In the genomic region with DNA sequence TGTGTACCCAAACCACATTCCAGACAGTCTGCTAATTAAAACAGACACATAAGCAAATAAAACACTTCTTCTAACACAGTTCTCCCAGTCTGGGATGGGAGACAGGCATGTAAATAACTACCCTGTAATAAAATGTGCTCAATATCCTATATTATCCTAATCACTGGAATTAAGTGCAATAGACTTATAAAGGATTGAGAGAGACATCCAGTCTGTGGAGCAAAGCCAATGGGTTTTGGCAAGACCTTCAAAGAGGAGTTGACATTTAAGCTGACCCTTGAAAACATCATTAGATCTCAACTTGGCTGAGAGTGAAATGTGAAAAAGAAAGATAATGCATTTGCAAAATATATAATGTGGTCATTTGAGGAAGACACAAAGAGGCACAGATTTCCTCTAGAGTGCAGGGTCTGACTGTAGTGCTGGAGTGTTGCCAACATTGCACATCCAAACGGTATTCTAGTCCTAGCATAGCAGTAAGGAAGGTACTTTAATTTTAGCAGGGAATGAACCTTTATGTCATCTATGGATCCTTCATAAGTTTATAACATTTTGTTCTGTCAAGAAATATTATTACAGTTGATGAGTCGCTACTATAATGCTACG, we compare ENCODE assay signal across 22 mouse cellular contexts.
DNase-seq lines count a peak whose midpoint lies in the region; ATAC-seq lines count a peak whose summit lies in the region.
"Had no signal": no experiment of that assay in that cellular context is flagged by ENCODE, and none has a peak within 500 bp of the region (broad histone marks: within the 10 kb centered on the region; RNA-seq: fewer than 3 reads in every experiment).

No protein-coding gene starts in this region.

- no peaks in the 10 kb centered on the region for H3K9me3 ChIP-seq in embryonic facial prominence, embryonic 14.5 days (ENCODE audit: control insufficient read depth, low read length)
- H3K9me3 ChIP-seq in embryonic facial prominence, embryonic 10.5 days = no peaks in the 10 kb centered on the region
- H3K9me3 ChIP-seq in forebrain, embryonic 16.5 days (ENCODE audit: control insufficient read depth, low read length) = no peaks in the 10 kb centered on the region
- no peaks in the 10 kb centered on the region for H3K9me3 ChIP-seq in intestine, embryonic 15.5 days
- H3K9me3 ChIP-seq: kidney, embryonic 15.5 days; limb, embryonic 12.5 days; liver, embryonic 13.5 days; midbrain, embryonic 10.5 days; neural tube, embryonic 12.5 days had no signal

- no peak for ATAC-seq in embryonic facial prominence, embryonic 14.5 days (ENCODE audit: low read depth)
- peak; percentile 59 for ATAC-seq in forebrain, embryonic 16.5 days
- ATAC-seq in intestine, embryonic 15.5 days = no peak
- ATAC-seq: inflammation-experienced regulatory T-cells, adult 6 months had no signal

- intact Hi-C loops in left cerebral cortex, postnatal 4 days (cut with DNase I) = no loop called here

- no peak overlapping the region for H3K9ac ChIP-seq in embryonic facial prominence, embryonic 14.5 days (ENCODE audit: low read depth, low read length)
- no peak overlapping the region for H3K9ac ChIP-seq in forebrain, embryonic 16.5 days (replicated peaks; ENCODE audit: low read depth, low read length)
- no peak overlapping the region for H3K9ac ChIP-seq in intestine, embryonic 15.5 days
- H3K9ac ChIP-seq: kidney, embryonic 15.5 days; limb, embryonic 12.5 days; liver, embryonic 13.5 days; neural tube, embryonic 12.5 days had no signal

- no peak overlapping the region for H3K4me2 ChIP-seq in embryonic facial prominence, embryonic 14.5 days (ENCODE audit: low read depth, low read length)
- no peak overlapping the region for H3K4me2 ChIP-seq in forebrain, embryonic 16.5 days (ENCODE audit: low read length)
- H3K4me2 ChIP-seq in intestine, embryonic 15.5 days (replicated peaks) = no peak overlapping the region
- H3K4me2 ChIP-seq: heart, embryonic 11.5 days; kidney, embryonic 15.5 days; limb, embryonic 12.5 days; liver, embryonic 13.5 days; neural tube, embryonic 12.5 days had no signal

- peak; percentile 11 for DNase-seq in embryonic facial prominence, embryonic 14.5 days (ENCODE audit: low spot score)
- DNase-seq in embryonic facial prominence, embryonic 10.5 days (ENCODE audit: low spot score) = no peak
- peak; percentile 16 for DNase-seq in left cerebral cortex, postnatal 4 days
- no peak for DNase-seq in left cerebral cortex, adult 8-10 months (ENCODE audit: low spot score in 2 of 2)
- DNase-seq in 416B (ENCODE audit: low read depth) = peak; percentile 0
- DNase-seq: cerebellum, adult 9-11 months; embryo, embryonic 11 days; gastrocnemius, adult 2 months; heart, postnatal 10 days; liver, embryonic 13.5 days; lung, postnatal 36 days; spleen, adult 18-20 months; thymus, postnatal 36 days had no signal

- no peaks in the 10 kb centered on the region for H3K4me1 ChIP-seq in embryonic facial prominence, embryonic 14.5 days (ENCODE audit: control insufficient read depth, insufficient read depth, low read length)
- no peaks in the 10 kb centered on the region for H3K4me1 ChIP-seq in embryonic facial prominence, embryonic 10.5 days
- H3K4me1 ChIP-seq in forebrain, embryonic 16.5 days (replicated peaks; ENCODE audit: control insufficient read depth, insufficient read depth, low read length) = 0 out of 2 replicates have a peak, but pooled peaks cover 2% of the 10 kb centered on the region
- no peaks in the 10 kb centered on the region for H3K4me1 ChIP-seq in intestine, embryonic 15.5 days (replicated peaks)
- H3K4me1 ChIP-seq: kidney, embryonic 15.5 days; limb, embryonic 12.5 days; liver, embryonic 13.5 days; midbrain, embryonic 10.5 days; neural tube, embryonic 12.5 days had no signal

- no peaks in the 10 kb centered on the region for H3K36me3 ChIP-seq in embryonic facial prominence, embryonic 14.5 days (ENCODE audit: control insufficient read depth, insufficient read depth, low read length)
- H3K36me3 ChIP-seq in embryonic facial prominence, embryonic 10.5 days (replicated peaks) = no peaks in the 10 kb centered on the region
- H3K36me3 ChIP-seq in forebrain, embryonic 16.5 days (ENCODE audit: control insufficient read depth, insufficient read depth) = no peaks in the 10 kb centered on the region
- no peaks in the 10 kb centered on the region for H3K36me3 ChIP-seq in intestine, embryonic 15.5 days
- H3K36me3 ChIP-seq: kidney, embryonic 15.5 days; limb, embryonic 12.5 days; liver, embryonic 13.5 days; midbrain, embryonic 10.5 days; neural tube, embryonic 12.5 days had no signal

- WGBS in embryonic facial prominence, embryonic 14.5 days = 70% methylated on average over 3 of the region's 3 CpGs
- 90% methylated on average over 3 of the region's 3 CpGs for WGBS in embryonic facial prominence, embryonic 10.5 days
- WGBS in forebrain, embryonic 16.5 days = 63% methylated on average over 3 of the region's 3 CpGs
- 71% methylated on average over 3 of the region's 3 CpGs for WGBS in intestine, embryonic 15.5 days

- no peak overlapping the region for H3K27ac ChIP-seq in embryonic facial prominence, embryonic 14.5 days (replicated peaks; ENCODE audit: low read depth, low read length)
- H3K27ac ChIP-seq in embryonic facial prominence, embryonic 10.5 days (replicated peaks) = no peak overlapping the region
- no peak overlapping the region for H3K27ac ChIP-seq in forebrain, embryonic 16.5 days (ENCODE audit: low read length)
- no peak overlapping the region for H3K27ac ChIP-seq in intestine, embryonic 15.5 days
- H3K27ac ChIP-seq: gastrocnemius, adult 2 months; kidney, embryonic 15.5 days; limb, embryonic 12.5 days; liver, embryonic 13.5 days; midbrain, embryonic 10.5 days; neural tube, embryonic 12.5 days had no signal

- no peaks in the 10 kb centered on the region for H3K27me3 ChIP-seq in embryonic facial prominence, embryonic 14.5 days (replicated peaks; ENCODE audit: control insufficient read depth, insufficient read depth, low read length)
- no peaks in the 10 kb centered on the region for H3K27me3 ChIP-seq in embryonic facial prominence, embryonic 10.5 days (replicated peaks; ENCODE audit: low read depth, poor library complexity, severe bottlenecking)
- H3K27me3 ChIP-seq in forebrain, embryonic 16.5 days (replicated peaks; ENCODE audit: control insufficient read depth, insufficient read depth, low read length) = no peaks in the 10 kb centered on the region
- no peaks in the 10 kb centered on the region for H3K27me3 ChIP-seq in intestine, embryonic 15.5 days (replicated peaks)
- H3K27me3 ChIP-seq: CH12.LX; kidney, embryonic 15.5 days; limb, embryonic 12.5 days; liver, embryonic 13.5 days; neural tube, embryonic 12.5 days had no signal

- no peak overlapping the region for H3K4me3 ChIP-seq in embryonic facial prominence, embryonic 14.5 days (ENCODE audit: low read depth, low read length)
- H3K4me3 ChIP-seq in embryonic facial prominence, embryonic 10.5 days = no peak overlapping the region
- no peak overlapping the region for H3K4me3 ChIP-seq in forebrain, embryonic 16.5 days (replicated peaks; ENCODE audit: low read length)
- no peak overlapping the region for H3K4me3 ChIP-seq in intestine, embryonic 15.5 days (replicated peaks)
- H3K4me3 ChIP-seq: gastrocnemius, adult 2 months; kidney, embryonic 15.5 days; limb, embryonic 12.5 days; liver, embryonic 13.5 days; midbrain, embryonic 10.5 days; neural tube, embryonic 12.5 days had no signal

Comparison
In these comparisons a context has a peak if more than half of its experiments do, and no peak if none do; other contexts are left out.
1. DNase-seq: peak in embryonic facial prominence, embryonic 14.5 days (single experiment), left cerebral cortex, postnatal 4 days (single experiment) and 416B (single experiment); none in embryonic facial prominence, embryonic 10.5 days (single experiment) and left cerebral cortex, adult 8-10 months (0 of 2).